Mouse (Mus musculus) kidney, postnatal 36 days (tissue): Measurements from ENCODE around the gene Ces1c.

Experiments used
- DNase-seq, 2 experiments: peaks; one replicate each; pipeline ENCODE4 v3.0.0; 2021 to 2022; ENCODE audit warnings: mixed read lengths in 2 of 2

Gene Ces1c

DNA sequence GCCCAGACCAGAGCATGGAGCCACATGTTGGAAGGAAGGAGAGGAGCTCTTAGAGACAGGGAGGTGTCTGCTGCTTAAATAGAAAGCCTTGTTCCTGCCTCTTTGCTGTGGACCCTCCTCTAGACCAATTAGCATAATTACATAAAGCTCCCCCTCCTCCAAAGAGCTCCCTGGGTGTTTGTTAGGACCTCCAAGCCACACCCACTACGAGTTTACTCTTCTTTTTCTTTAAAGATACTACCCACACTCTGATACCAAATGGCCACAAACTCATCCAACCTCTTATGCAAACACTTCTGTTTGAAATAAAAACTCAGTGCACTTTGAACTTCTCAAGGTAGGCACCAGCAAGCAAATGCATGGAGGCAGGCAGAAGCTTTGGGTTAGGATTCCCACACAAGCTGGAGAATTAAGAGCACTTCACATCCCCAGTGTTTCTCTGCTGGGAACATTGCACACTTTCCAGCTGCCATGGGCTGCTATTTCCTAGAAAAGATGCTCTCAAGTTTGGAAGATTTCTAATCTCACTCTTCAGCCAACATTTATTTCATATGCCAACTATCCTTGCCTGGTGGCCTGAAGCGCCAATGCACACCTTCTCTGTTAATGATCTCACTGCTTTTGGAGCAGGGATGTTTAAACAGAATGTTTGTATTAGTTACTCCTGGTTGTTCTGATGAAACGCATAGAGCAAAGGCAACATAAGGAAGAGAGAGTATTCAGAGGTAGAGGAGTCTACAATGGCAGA is at the start of gene Ces1c:
Gene Ces1c, minus strand, starts transcription at position 51 of the 748 bp plus-strand sequence.
- no peak for DNase-seq

DNA sequence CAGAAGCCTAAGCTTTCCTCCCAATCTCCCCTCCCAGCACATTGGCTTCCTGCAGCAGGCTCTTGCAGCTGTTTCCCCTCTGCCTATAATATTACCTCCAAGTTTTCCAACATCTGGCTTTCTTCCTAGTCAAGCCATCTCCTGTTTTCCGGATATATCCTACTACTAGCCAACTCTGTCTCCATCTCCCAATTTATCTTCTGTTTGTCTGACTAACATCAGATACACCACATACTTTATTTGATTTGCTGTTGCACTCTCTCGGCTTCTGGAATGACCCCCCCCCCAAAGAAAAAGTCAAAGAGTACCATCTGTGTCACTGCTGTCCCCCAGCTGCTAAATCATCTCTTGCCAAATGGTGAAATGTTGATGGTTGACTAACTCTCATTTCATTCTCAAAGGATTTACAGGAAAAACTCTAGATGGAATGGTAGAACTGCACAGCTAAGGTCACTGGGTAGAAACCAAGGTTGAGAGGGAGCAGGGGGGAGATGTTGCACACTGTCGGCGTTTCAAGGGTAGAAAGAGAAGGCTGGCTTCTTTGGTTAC is 49.6 kb upstream of the Ces1c start:
- no peak for DNase-seq

DNA sequence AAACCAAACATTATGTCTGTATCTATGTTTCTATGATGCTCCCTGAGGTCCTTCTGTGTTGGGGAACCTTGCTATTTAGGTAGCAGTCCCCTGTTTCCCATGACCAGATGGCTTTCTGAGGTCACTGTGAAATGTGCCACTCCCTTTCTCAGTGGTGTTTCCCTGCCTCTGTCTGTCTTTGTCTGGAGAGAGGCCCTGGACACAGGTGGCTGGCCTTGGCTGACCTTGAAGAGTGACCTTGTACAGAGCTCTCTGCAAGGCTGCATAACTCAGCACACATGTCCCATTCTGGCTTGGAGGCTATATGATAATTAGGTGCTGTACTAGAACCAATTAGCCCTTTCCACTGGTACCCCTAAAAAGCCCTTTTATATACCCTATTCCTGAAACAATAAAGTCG is 45.5 kb upstream of the Ces1c start:
- DNase-seq: peak in 1 of 2 experiments; percentile 7

DNA sequence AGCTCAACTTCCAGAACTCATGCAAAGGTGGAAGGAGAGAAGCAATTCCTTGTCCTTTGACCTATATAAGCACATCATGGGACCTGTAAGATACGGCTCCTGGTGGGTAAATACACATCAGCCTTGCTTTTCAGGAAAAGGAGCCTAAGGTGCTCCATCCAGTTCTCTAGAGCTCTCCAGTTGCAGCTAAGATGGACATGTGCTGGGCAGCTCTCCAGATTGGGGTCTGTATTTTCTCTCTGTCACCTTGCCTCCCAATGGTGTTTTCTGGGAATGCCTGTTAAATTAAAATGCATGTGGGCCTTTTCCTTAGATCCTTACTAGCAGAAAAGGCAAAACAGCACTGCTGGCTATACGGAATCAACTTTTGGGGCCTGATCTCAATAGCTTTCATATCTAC is 43.5 kb upstream of the Ces1c start:
- DNase-seq: no peak

DNA sequence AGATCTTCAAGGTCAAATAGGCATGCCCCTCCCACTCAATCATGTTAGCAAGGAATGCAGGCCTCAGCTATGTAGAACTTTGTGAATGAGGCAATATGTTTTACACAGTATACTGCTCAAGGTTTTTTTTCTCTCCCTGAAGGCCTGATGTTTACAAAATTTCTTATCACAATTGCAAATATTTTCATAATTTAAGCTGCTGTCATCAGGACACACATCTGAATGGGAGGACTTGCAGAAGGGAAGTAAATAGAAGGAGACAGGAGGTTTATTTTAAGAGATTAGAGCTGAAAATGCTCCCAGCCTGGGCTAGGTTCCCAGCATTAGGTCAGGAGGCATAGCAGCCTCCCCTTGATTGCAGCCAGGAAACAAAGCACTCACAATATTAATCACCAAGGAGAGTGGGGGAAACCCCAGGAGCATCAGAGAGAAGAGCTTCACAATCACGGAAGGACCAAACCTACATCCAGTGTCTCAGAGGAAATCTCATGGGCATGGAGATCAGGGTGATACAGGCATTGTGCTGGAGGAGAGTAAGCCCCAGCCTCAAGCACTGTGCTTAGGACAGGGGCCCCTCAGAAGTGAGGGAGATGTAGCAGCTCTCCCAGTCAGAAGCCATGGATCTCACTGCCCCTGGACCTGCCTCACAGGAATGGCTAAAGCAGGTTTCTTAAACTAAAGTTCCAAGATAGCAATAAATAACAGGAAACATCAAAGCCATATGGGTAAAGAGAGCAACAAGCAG is 40.9 kb upstream of the Ces1c start:
- no peak for DNase-seq

DNA sequence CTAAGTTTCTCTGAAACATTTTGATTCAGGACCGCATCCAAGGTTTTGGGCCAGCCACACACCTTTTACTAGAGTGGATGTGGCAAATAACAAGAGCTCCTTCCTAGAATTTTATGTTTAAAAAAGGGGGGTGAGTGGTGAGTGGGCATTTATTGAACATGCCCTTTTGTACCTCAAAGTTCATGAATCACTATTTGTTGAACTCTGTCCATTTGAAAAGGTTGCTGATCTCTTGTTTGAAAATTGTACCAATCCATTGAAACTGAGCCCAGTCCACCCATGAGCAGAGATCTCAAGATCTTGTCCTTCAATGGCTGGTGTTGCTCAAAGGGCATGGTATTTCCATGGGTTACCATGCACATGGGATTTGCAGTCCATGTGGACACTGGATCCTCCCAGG is 32.3 kb upstream of the Ces1c start:
- no peak for DNase-seq

DNA sequence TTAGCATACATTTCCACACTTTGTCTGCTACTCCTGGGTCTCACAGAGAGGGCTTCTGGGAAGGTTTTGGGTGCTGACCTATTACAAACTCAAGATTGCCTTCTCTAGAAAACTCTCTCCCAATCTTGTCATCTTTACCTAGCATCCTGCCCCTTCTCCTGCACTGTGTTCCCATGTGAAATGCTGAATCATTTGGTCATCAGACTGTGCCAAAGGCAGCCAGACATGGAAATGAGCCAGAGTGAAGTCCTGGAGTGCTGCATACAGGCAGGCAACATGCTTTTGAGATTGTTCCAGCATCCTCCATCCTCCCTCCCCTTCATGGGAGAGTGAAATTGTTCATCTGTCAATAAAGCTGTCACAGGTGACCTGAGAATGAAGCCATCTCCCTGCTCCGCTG is 20.3 kb upstream of the Ces1c start:
- peak in 1 of 2 experiments; percentile 6 for DNase-seq

DNA sequence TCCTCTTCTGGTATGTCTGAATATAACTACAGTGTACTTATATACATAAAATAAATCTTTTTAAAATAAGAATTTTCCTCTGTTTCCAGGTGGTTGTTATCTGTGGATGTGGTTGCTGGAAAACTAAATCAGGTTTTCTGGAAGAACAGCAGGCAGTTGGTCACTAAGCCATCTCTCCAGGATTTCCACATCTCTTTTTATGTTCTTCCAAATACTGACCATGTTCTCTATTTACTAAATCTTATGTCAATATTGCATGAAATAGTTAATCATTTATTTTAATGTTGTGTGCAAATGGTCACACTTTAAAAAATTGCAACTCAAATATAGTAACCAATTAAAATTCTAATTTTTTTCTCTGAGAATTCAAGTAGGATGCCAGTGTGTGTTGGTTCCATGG is 16.2 kb upstream of the Ces1c start:
- no peak for DNase-seq

DNA sequence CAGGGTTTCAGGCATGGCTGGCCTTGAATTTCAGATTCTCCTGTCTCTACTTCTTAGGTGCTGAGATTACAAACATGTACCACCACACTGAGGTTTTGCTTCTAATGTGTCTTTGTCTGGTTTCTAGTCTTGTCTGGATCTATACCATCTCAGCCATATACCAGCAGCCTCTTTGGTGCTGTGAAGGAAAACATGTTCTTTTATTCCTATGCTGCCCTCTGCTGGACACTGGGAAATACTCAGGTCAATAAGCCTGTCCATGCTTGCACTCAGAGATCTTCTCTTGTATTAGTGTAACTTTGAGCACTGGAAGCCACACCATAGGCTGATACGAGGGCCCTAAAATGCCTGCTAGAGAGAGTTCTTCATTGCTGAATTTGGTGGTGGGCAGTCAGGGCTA is 9.6 kb upstream of the Ces1c start:
- DNase-seq: peak; percentile 64 to 75

DNA sequence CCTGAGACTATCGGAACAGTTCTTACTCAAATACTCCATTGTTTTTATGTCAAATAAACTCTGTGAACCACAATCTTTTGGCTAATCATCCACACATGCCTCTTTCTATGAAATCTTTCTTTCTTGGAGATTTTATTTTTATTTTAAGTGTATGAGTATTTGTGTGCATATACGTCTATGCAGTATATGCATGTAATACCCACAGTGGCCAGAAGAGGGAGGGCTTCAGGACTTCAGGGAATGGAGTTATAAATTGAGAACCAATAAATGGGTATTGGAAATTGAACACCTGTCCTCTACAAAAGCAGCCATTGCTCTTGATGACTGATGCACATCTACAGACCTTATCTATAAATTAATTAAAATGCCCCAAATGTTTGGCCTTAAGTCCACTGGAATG is 1.1 kb upstream of the Ces1c start:
- DNase-seq: no peak

DNA sequence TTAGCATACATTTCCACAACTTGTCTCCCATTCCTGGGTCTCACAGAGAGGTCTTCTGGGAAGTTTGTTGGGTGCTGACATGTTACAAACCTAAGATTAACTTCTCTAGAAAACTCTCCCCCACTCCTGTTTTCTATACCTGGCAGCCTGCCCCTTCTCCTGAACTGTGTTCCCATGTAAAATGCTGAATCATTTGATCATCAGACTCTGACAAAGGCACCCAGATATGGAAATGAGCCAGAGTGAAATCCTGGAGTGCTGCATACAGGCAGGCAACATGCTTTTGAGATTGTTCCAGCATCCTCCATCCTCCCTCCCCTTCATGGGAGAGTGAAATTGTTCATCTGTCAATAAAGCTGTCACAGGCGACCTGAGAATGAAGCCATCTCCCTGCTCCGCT is 4.6 kb downstream of the Ces1c start:
- peak; percentile 34 to 49 for DNase-seq

DNA sequence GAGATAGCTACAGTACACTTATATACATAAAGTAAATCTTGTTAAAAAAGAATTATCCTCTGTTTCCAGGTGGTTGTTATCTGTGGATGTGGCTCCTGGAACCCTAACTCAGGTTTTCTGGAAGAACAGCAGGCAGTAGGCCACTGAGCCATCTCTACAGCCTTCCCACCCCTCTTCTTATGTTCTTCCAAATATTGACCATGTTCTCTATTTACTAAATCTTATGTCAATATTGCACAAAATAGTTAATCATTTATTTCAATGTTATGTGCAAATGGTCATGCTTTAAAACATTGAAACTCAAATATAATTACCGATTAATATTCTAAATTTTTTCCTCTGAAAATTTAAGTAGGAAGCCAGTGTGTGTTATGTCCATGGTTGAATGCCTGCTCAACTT is 9.1 kb downstream of the Ces1c start:
- no peak for DNase-seq

DNA sequence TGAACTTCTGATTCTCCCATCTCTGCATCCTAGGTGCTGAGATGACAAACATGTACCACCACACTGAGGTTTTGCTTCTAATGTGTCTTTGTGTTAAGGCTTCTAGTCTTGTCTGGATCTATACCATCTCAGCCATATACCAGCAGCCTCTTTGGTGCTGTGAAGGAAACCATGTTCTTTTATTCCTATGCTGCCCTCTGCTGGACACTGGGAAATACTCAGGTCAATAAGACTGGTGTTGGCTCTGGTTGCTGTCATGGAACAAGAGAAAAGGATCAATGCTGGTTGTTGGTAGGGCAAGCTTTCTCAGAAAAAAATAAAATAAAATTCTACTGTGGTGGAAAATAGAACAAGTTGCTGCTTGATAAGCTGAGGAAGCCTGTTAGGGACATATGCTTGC is 35.7 kb downstream of the Ces1c start:
- peak; percentile 35 to 63 for DNase-seq

DNA sequence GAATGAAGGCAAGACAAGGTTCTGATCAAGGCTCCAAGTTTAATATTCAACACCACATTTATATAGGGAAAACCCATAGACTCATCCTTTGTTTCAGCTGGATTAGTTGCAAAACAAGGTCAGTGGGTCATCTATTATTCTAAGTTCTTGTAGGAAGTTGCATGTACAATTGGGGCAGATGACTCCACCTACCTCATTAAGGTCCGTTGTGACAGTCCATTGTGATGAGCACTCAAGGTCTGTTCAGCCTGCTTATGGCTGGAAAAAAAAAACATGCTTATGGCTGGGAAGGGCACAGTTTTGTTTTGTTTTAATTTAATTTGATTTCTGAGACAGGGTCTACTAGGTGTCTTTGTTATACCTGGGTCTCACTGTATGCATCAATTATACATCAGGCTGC is 39.8 kb downstream of the Ces1c start:
- DNase-seq: no peak

DNA sequence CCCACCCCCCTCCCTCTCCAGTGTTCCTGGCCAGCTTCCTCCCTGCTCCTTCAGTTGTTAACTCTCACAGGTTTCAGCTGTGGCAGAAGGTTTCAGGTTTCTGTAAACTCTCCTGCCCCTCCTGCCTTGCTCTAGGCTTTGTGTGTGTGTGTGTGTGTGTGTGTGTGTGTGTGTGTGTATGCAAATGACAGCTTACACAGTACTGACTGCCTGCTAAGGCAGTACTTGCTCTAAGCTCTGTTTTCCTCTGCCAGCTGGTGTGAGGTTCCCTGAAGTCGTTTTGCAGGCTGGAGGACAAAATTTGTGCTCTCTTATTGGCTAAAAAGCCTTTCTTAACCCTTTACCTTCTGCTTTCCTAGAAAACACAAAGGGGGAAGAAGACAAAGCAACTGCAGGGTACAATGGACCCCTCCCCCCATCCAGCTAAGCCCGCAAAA is 42.4 kb downstream of the Ces1c start:
- no peak for DNase-seq

DNA sequence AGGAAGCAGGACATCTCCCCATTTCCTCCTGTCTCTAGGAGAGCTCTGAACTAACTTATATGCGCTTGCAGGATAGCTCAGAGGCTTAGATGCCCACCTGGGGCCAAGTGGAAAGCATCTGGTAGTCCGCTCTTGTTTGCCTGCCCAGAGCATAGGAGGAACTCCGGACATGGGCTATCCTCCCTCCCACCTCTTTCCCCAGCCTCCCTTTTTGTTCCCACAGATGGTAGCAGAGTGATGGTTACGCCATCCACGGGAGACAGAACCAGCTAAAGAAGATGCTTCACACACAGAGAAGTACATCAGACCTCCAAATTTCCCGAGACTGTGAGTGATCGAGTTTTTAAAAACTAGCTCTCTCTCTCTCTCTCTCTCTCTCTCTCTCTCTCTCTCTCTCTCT is 42.9 kb downstream of the Ces1c start:
- DNase-seq: no peak

DNA sequence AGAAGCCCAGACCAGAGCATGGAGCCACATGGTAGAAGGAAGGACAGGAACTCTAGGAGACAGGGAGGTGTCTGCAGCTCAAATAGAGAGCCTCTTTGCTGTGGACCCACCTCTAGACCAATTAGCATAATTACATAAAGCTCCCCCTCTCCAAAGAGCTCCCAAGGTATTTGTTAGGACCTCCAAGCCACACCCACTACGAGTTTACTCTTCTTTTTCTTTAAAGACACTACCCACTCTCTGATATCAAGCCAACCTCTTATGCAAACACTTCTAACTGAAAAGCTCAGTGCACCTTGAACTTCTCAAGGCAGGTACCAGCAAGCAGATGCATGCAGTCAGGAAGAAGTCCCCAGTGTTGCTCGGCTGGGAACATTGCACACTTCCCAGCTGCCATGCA is 51.2 kb downstream of the Ces1c start, which contains the start of gene Ces1b:
Gene Ces1b, minus strand, starts transcription at position 131 of the 400 bp plus-strand sequence.
- no peak for DNase-seq

DNA sequence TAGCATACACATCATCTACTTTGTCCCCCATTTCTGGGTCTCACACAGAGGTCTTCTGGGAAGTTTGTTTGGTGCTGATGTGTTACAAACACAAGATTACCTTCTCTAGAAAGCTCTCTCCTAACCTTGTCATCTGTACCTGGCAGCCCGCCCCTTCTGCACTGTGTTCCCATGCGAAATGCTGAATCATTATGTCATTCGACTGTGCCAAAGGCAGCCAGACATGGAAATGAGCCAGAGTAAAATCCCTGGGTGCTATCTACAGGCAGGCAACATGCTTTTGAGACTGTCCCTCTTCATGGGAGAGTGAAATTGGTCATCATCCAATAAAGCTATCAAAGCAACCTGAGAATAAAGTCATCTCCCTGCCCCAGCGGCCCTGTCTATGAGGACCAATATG is 55.8 kb downstream of the Ces1c start:
- DNase-seq: peak; percentile 9 to 32

DNA sequence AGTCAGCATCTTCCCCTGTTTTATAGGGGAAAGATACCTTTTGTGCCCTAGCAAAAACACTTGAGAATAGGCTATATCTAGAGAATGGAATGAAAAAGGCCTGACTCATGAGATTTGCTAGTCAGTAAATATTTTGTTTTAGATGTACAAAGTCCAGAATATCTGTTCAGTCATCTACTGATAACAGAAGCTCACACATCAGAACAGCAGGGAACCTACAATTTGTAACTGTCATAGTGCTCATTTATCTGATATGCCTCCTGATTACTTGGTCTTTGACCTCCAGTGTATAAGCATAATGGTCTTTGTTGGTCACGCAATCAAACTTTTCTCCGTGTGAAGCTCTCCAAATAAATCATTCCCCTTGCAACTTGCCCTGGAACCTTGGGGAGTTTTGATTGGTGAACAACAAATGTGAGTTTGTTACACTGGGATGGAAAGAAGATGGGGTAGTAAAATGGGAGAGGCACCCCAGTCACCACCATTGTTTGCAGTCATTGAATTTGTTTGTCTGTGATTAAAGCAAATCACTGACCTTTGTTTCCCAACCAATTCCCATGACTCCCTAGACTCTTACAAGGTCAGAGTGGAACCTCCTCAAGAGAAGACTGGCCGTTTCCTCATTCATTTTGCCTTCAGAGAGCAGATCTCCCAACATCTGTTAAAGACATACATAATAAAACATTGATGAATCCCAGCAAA is 67.5 kb downstream of the Ces1c start:
- no peak for DNase-seq

DNA sequence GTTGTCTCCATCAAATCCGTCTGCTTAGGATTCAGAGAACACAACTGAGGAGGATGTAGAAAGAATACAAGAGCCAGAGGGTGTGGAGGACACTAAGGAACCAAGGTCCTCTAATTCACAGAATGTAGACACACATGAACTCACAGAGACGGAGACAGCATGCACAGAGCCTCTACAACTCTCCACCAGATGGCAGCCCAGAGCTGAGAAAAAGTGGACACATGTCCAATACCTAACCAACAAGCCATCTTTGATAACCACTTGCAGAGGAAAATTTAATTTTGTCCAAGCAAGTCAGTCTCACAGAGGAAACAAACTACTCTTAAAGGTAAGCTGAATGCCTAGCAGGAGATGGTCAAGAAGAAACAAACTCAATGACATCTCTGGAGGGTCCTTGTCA is 71.9 kb downstream of the Ces1c start:
- peak; percentile 49 to 83 for DNase-seq

DNA sequence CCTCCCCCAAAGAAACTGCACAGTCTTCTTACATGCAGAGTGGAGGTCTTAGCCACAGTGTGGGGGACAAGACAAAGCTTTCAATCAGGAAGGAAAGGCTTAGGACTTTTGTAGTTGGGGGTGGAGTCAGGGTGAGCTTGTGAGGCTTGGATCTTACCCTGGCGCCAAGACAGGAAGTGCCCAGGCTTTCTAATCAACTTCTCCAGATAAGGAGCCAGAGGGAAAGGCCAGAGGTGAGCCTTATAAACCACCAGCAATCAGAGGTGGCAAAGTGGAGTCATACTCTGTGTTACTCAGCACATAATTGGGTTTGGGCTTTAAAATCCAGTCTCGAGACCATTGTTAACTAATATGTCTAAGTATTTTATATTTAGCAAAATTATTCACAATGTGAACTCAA is 75.8 kb downstream of the Ces1c start:
- no peak for DNase-seq
